Mouse (Mus musculus): ENCODE data around the gene Cdc26.

DNA sequence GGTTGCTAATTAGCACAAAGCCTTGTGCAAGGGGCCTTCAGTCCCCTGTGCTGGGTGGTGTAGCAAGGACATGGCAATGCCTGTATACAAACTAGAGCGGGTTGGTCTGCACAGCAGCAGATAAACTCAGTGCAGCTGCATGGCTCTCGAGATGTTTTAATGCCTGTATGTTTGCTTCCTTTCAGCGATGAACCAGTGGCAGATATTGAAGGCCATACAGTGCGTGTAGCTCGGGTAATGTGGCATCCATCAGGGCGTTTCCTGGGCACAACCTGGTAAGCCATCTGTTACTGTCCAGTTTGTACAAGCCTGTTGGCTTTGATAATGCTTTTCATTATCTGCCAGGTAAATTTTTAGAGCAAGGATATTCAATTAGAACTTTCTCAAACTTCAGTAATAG, 10.6 kb upstream of the Cdc26 start:
- TF ChIP-seq CTCF (IDR thresholded peaks at IDR 0.05; ENCODE audit: borderline replicate concordance, insufficient read depth, low read depth, low read length) (no peak), POLR2A (IDR thresholded peaks at IDR 0.05; ENCODE audit: borderline replicate concordance, insufficient read depth, low read length) (no peak)

Measured in cerebellum, adult 2 months (tissue).